Mouse (Mus musculus) kidney, postnatal 4 days (tissue): ENCODE measurements around the gene Mob3b.

Source experiments
- DNase-seq, 2 experiments: peaks; one replicate each; pipeline ENCODE4 v3.0.0; 2021; ENCODE audit warnings: mixed read lengths in 2 of 2

Mob3b gene

DNA sequence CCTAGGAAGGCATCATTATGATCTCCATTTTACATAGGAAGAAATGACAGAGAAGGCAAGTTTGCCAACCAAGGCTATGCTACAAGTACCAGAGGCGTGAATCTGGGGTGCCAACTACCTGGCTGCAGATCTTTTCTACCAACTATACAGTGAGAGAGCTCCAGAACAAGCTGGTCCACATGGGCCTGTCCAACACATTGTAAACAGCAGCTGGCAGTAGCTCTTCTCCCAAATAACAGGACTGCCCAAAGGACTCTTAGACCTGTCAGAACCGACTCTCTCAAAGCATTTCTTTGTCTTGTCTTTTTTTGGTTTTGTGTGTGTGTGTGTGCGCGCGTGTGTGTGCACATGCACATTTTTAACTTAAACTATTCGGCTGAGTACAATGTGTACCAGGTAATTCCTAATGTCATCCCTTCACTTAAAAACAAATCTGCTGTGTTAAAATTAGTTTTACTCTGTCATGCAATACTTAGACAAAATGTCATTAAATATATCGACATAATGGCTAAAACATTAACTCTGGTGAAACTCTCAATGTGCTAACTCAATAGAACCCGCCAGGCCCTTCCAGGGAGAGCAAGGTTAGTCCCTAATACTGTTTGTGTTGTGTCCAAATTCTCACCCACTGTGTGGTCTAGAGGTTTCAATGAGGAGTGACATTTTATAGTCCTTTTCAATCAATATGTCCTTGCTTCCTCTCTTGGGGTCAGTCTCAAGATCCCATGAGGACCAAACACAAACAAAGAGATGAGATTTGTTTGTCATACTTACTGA, 153.5 kb downstream of the Mob3b start:
- no peak for DNase-seq

DNA sequence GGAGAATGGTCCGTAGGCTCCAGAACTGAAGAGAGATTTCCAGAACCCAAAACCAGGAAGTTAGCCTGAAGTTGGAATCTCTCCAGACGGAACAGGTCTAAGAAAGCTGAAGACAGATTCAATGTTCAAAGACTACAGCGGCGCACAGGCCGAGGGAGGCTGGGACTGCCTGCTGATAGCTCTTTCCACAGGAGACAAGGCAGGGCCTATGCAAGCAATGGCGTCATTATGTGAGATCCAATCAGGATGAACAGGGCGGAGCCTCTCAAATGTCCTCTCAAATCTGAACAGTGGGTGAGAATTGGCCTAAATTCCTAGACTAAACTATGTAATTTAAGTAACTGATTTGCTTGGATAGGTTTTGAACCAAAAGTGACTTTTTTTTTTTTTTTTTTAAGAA, 160.7 kb downstream of the Mob3b start:
- DNase-seq, result no peak

DNA sequence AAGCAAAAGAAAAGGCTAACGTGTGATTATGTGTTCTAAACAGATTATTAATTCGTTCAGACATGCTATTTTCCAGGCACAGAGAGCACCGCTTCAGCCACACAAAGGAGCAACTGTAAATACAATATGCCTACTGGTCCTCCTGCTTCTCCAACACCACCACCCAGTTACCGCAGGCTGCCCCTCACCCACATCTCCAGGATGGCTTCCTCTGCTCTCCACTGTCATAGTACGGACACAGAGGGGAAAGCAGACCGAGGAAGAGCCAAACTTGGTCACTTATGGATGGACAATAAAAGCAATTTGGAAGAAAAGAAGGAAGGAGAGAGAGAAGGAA, 163.7 kb downstream of the Mob3b start:
- no peak for DNase-seq

DNA sequence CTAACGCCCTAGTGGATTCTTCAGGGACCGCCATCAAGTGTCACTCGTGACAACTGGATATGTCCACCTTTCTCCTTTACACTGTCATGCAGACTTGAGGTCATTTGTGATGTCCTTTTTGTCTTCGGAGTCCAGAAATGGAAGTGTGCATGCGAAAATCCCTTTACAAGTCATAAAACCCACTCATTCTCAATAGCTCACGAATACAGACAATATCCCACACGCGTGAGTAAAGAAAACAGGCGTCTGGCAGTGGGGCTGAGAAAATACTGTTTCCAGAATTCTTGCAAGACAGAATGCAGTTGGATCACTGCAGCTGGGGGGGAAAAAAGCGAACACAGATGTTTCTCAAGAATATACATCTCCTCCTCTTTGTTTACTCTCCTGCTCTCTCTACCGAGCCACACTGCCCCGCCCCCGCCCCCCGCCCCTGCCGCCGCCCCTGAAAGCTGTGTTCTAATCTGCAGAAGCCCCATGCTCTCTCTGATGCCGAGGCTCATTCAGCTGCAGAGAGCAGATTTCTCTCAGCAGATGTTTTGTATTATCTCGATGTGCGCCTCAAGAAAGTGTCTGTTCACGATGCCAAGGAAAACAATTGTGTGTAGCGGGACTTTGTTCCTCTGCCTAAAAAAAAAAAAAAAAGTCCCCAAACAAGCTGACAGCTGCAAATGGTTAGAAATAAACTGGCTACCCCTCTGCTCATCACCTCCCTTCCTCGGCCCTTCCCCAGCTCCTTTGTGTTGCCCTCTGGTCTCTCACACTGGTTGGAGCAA, 164.2 kb downstream of the Mob3b start:
- peak; percentile 39 to 51 for DNase-seq

DNA sequence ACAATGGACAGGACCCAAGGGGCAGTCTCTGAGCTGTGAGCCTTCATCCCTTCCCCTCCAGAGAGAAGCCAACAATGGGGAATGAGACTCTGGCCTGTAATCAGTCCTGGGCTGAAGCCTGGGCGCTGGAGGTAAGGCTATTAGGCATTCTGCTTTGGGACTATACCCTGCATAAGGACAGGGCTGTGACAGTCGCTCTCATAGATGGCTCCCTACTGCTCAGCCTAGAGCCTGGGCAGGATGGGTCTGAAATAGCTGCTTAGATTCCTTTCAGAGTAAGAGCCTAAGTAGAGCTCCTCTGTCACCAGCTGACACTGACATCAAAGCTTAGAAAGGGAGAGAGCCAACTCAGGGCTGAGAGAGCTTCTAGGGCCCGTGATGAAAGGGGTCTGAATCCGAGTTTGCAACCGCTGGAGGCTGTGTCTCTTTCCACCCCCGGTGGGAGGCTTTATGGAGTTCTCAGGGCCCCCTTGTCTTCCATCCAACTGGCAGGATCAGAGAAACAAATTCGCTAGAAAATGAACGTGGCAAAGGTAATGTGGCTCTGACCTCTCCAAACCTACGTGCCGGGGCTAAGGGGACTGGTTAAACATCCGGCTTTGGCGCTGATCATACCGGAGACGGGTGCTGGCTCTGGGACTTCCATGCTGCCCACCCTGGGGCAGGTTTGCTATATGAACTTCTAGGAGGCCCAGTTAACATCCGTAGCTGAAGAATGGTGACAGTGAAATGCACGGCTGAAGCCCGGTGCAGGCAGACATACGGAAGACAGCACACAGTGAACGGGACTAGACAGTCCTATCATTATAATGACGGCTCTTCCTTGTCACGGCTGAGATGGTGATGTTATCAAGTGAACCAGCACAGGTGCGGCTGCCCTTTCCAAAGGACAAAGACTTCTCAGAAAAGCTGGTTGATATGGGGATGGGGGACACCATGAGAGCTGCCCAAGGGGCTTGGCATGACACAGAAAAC, 165.1 kb downstream of the Mob3b start:
- DNase-seq, result no peak

DNA sequence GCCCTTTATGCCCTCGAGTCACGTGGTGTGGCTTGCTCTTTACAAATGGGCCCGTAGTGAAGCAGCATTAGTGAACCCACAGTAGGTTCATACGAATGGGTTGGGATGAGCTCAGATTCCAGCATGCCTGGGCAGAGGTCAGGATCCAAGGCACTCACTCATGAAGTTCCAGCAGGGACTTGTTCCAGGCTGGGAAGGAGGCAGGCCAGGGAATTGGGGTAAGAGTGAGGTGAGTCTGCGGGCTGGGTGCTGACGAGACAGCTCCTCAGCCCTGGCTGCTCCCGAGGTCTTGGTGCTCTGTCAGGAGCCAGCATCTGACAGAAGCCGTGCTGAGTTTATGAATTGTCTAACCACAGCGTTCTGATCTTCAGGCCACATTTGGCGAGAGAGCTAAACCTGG, 166.2 kb downstream of the Mob3b start:
- peak; percentile 41 to 68 for DNase-seq

DNA sequence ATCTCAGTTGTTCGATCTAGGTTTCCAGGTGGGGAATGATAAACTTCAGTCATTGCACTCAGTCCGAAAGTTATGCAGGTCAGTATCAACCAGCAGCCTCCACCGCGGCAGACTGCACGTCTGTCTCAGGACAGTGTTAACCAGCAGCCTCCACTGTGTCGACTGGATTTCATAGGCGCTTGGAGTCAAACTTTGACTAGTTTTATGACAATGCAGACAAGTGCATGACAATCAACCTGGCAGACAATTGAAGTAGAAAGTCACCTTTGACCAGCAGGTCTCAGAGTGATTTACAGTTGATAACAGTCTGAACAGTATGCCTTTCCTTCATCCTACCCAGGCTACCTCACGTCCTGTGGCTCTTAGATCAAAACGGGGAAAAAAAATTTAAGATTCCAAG, 166.6 kb downstream of the Mob3b start:
- no peak for DNase-seq

DNA sequence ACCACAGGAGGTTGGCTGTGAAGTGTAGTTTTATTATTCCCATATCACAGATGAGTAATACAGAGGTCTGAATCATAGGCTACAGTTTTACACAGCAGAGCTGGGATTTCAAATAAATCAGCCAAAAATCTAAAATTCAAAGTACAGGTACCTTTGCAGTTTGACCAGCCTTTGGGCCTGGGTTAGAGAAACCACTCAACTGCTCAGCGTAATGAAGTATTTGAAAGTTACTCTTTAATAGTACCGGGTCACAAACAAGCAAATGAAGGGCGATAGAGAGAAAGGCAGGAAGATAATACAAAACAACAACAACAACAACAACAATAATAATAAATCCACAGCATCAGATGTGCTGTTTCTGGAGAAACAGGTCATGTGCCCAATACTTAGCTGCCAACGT, 169.7 kb downstream of the Mob3b start:
- no peak for DNase-seq

DNA sequence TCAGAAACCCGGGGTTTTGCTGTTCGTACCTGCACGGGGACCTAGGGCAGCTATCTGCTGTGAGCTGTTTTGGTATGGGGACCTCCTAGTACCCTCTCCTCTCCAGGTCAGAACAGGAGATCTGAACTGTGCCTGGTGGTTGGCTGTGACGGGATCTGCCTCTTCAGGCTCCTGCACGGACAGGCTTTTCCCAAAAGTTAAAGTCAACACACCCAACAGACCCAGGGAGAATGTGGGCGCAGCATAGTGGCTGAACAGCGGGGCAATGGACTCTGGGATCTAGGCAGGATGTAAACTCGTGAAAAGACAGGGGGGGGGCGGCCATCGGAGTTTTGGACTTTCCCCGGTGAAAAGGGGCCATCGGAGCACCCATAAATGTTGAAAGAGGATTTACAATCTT, 170.2 kb downstream of the Mob3b start:
- DNase-seq, result no peak

DNA sequence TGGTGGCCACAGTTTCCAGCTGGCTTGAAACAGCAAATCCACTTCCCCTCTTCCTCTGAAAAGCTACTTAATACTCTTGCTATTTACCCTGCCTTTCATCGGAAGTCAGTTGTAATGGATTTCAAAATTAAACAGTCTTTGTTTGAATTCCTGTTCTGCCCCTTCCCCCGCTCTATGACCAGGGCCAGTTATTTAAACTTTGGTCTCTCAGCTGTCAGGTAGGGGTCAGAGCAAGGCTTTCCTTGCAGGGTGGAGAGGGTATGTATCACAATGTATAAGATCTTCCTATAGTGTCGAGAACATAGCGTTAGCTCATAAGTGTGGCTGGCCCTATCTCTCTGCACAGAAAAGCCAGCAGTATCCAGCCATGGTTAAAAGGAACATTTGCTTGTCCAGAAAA, 170.6 kb downstream of the Mob3b start:
- DNase-seq, result no peak

DNA sequence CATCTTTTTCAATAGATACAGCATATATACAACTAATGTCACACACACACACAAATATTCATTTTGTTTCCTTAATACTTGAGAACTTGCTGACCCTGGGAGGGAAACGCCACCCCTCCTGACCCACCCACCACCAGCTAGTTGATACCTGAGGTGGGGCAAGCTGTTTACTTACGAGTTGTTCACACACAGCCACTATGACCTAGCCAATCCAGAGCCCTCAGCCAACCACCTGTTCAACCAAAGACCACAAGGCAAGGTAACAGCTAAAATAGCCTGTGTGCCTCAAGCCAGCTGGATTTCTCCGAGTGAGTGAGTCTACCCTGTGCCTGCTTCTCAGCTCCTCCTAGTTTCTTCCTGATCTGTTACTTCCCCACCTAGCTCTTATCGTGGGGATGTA, 172.9 kb downstream of the Mob3b start:
- DNase-seq, result no peak

DNA sequence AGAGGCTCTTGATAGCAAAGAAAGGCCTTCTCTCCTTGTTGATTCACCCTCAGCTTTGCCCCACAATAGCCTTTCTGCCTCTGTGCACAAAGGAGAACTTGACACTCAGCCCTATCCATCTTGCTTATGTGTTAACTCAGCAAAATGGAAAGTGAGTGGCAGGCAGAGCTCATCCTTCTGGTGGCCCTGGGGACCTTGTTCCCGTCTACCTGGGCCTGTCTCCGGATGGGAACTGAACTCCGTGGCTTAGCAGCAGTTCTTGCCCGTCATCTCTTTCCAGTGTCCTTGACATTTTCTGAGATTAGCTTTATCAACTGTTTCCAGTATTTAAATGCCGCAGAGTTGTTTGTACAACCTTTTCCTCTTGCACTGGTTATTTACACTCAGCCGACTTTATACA, 173.8 kb downstream of the Mob3b start:
- no peak for DNase-seq

DNA sequence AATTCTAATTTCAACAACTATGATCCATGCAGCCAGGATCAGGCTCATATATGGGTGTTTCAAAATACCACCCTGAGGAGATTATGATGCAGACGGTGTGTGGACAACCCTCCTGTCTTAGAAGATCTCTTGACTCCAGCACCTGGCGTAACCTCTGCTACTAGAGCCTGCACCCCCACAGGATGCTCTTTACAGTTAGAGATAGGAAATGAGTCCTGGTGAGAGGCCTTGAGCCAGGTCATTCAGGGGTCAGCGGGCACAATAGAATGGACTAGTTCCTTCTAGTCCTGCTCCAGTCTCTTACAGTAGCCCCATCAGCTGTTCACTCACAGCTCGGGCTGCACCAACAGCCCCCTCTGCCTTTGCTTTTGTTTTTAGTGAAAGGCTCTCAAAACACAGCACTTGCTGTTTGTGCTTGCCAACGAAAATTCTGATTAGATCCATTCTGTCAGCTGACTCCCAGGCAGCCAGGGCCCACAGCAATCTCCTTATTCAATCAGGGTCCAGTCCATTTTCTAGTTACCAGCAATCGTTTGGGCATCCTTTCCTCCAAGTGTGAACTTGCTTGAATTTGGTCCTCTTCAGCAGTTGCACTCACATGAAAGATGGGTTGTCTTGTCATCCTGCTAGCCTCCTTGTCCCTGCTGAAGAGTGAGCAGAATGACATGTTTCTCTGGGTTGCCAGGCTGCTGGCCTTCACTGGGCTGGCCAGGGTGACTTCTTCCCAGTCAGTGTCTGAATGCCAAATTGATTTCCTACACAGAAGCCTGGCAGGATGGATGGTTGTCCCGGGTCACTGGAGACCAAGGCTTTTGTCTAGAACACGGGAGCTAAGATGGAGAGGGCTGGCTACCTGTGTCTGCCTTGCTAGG, 175.7 kb downstream of the Mob3b start:
- DNase-seq, result no peak

DNA sequence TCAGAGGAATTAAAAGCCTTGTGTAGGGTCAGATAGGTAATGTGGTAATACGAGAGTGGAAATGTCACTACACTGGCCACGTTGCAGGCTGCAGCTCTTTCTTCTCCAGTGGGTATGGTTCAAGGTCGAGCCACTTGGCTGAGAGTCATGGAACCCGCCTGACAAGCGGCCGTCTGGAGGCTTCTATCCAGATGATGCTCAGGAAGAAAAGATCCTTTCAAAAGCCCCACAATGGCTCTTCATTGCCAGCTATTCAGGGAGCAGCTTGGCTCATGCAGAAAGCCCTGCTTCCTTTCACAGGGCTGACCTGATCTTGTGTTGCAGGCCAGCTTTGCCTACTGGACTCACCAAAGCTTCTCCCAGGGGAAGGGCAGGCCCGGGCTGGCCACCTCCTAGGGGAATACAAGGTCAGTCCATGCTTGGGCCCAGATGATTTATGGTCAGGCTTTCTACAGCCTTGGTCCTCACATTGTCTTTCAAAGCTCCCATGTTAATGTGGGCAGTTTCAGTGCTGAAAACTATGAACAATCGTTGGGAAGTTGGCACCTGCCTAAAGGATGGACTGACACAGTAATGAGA, 176.7 kb downstream of the Mob3b start:
- DNase-seq, result no peak

DNA sequence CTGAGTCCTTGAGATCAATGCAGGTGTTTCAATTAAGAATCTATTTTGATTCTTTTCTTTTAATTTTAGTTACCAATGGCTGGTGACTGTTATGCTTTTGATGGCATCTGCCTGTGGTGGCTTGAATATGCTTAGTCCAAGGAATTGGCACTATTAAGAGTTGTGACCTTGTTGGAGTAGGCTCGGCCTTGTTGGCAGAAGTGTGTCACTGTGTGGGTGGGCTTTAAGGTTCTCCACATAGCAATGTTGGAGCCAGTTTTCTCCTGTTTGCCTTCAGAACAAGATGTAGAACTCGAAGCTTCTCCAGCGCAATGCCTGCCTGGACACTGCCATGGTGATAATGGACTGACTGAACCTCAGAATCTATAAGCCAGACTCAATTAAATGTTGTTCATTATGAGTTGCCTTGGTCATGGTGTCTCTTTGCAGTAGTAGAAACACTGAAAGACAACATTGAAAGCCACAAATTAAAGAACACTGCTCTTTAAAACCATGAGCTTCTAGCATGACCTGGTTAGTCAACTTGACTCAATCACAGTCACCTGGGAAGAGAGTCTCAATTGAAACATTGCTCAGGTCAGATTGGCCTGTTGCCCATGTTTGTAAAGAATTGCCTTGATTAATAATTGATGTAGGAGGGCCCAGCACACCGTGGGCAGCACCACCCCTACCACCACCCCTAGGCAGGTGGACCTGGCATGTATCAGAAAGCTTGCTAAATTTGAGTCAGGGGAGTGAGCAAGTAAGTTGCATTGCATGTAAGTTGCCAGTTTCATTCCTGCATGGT, 180.2 kb downstream of the Mob3b start:
- DNase-seq, result no peak

DNA sequence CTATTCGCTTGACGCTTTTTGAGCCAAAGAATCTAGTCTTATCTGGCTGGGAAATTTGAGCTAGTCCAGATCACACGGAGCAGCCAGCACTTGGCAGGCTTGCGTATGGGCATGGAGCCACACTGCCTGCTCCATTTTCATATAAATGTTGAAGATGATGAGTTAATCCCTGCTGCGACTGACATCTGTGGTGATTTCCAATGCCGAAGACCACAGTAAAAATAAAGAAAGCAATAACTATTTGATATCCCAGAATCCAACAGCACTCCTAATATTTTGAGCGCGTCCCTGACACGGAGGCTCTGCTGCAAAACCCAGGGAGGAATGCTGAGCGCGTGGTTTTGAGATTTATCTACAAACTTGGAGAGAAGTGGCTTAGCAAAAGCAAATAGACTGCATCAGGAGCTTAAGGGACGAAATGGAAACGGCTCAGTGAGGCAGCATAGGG, 180.9 kb downstream of the Mob3b start:
- peak; percentile 46 to 52 for DNase-seq

DNA sequence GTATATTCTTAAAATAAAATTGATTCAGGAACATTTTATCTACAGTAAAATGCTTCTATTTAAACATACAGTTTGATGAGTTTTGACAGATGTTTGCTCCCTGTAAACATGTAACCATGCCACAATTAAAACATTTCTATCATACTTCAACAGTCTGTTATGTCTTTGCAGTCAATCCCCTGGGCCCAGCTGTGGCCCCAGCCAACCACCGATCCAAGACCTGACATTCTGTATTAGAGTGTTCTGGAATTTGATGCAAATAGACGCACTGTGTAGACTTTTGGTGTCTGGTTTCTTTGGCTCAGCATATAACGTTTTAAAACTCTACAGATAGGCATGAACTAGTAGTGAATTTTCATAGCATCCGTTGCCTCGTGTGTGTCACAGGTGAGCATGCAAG, 182.5 kb downstream of the Mob3b start:
- no peak for DNase-seq

DNA sequence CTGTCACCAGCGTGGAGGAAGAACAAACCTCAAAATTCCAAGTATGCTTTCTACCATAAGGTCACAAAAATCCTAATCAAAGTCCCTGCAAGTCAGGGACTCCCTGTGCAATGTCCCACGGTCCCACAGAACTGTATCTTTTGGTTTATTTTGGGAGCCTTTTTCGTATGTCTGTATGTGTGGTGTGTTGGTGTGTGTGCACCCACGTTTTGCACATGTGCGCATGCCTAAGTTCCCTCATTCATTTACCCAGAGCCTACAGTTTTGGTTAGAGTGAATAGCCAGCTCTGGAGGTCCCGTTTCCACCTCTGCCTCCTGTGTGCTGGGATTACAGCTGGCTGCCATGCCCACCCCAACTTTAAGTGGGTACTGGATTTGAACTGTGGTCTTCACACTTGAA, 189.7 kb downstream of the Mob3b start:
- no peak for DNase-seq

DNA sequence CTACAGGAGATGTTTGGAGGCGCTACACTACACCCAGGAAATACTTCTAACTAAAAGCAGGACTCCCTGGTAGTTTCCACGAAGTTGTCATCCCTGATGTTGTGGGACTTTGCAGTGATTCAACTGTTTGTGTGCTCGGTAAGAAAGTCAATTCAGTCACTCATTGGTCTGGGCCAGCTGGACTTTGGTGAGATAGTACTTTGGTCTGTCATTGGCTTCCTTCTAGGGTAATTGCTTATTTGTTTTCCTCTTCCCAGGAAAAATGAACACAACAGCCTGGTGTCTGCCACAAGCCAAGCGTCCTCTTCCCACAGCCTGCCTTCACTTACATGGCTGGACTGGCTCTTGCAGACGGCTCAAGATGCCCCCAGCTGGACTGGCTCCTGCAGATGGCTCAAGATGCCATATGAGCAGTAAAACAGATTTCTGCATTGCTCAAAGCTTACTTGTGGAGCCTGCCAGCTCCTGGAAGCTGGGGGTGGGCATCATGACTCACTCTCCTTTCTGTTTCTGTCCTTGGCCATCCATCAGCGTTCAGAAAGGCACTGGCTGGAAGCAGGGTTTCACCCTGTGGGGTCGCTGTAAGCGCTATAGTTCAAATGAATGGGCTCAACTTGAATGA, 190.8 kb downstream of the Mob3b start:
- no peak for DNase-seq

DNA sequence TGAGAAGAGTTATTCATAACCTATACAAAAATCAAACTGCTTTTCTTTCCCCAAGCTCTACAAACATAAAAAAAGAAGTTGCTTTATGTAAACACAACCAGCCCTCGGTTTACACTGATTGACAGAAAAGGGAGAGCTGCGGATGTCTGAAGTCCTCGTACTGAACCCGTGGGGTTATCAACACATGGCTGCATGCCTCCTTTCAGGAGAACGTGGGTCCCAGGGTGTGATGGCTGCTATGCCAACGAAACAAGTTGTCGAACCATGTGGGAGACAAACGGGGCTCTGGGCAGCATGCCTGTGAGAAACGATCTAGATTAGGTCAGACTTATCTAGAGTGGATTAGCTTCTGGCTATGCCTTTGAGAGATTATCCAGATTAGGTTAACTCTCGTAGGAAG, 192.4 kb downstream of the Mob3b start:
- DNase-seq, result peak in 1 of 2 experiments; percentile 25

DNA sequence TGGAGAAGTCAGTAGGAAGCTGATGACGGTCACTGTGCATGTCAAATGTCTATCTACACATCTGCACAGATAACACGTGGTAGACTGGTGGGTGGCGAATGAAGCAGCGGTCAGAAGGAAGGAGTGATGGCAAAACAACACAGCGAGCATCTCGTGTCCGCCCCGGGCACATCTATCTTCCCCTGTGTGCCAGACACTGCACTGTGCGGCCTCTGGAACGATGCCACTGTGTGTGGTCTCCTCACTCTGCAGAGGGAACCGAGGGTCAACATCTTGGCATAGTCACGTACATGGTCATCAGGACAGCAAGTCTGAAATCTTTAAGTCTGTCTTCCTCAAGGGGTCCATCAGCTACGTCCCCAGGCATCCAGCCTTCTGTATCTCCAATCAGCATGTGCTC, 193.3 kb downstream of the Mob3b start:
- peak in 1 of 2 experiments; percentile 23 for DNase-seq
